Mouse (Mus musculus): ENCODE measurements around the gene Tmem223.
A peak's percentile ranks its signal among the peaks of the same experiment; 100 is the strongest.

The Tmem223 gene

GRCm38 (mm10) chr19:8747368-8747767 is 23.4 kb upstream of the Tmem223 start:
- DNase-seq = peak; percentile 53

GRCm38 (mm10) chr19:8755652-8756051 is 15.1 kb upstream of the Tmem223 start:
- no peak for DNase-seq

- peak; percentile 95 for DNase-seq
Measured at GRCm38 (mm10) chr19:8756635-8757387, 14.0 kb upstream of the Tmem223 start, which contains the start of gene Nxf1. Gene Nxf1, plus strand, starts transcription at chr19:8757073.

GRCm38 (mm10) chr19:8757471-8757998 is 13.3 kb upstream of the Tmem223 start:
- no peak for DNase-seq

- DNase-seq = no peak
Measured at GRCm38 (mm10) chr19:8758899-8759298, 11.9 kb upstream of the Tmem223 start.

GRCm38 (mm10) chr19:8760757-8761156 is 10.0 kb upstream of the Tmem223 start:
- no peak for DNase-seq

GRCm38 (mm10) chr19:8763276-8763675 is 7.5 kb upstream of the Tmem223 start:
- no peak for DNase-seq

- no peak for DNase-seq
Measured at GRCm38 (mm10) chr19:8765562-8765961, 5.2 kb upstream of the Tmem223 start.

- no peak for DNase-seq
Measured at GRCm38 (mm10) chr19:8772996-8773395, 2.2 kb downstream of the Tmem223 start.

GRCm38 (mm10) chr19:8773409-8773808 is 2.6 kb downstream of the Tmem223 start:
- DNase-seq = no peak

- peak; percentile 97 for DNase-seq
Measured at GRCm38 (mm10) chr19:8774086-8774835, 3.5 kb downstream of the Tmem223 start, which contains the start of gene Tmem179b. Gene Tmem179b, minus strand, starts transcription at chr19:8774467.

- DNase-seq = no peak
Measured at GRCm38 (mm10) chr19:8774951-8775421, 4.2 kb downstream of the Tmem223 start.

GRCm38 (mm10) chr19:8786008-8786781 is 15.4 kb downstream of the Tmem223 start, which contains the start of gene Taf6l:
Gene Taf6l, minus strand, starts transcription at chr19:8786417.
- DNase-seq = peak; percentile 97

- peak; percentile 80 for DNase-seq
Measured at GRCm38 (mm10) chr19:8788521-8788920, 17.7 kb downstream of the Tmem223 start.

- no peak for DNase-seq
Measured at GRCm38 (mm10) chr19:8789171-8789570, 18.4 kb downstream of the Tmem223 start.

GRCm38 (mm10) chr19:8790171-8790570 is 19.4 kb downstream of the Tmem223 start:
- no peak for DNase-seq

- DNase-seq = peak; percentile 95
Measured at GRCm38 (mm10) chr19:8798264-8798946, 27.6 kb downstream of the Tmem223 start, which contains the start of gene Polr2g. Gene Polr2g, minus strand, starts transcription at chr19:8798577.

- no peak for DNase-seq
Measured at GRCm38 (mm10) chr19:8798947-8799315, 28.1 kb downstream of the Tmem223 start.

- DNase-seq = peak; percentile 99
Measured at GRCm38 (mm10) chr19:8802130-8802821, 31.5 kb downstream of the Tmem223 start, which contains the start of gene Zbtb3. Gene Zbtb3, plus strand, starts transcription at chr19:8802555.

- no peak for DNase-seq
Measured at GRCm38 (mm10) chr19:8803204-8803780, 32.5 kb downstream of the Tmem223 start.

Data from retina, postnatal 1 day (tissue).